Mouse (Mus musculus): Measurements from ENCODE around the gene Plcg1.

Gene Plcg1

DNA sequence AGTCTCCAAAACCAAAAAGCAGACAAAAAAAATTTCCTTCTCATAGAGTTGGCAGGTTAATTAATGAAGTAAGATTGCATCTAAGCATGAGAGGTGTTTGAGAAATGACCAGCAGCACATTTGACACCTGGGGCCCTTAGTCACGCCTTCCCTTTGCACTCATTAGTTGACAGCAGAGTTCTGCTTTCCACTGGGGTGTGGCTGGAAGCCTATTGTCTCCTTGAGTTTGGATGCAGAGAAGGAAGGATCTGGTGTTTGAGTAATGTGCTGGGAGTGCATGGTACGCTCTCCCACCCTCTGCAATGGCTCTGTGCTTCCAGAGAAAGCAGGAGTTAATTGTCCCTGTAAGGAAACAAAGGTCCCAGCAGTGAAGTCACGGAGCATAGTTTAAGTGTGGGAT is 5.4 kb downstream of the Plcg1 start:
- no peak for DNase-seq

- no peak for DNase-seq
These were observed 7.3 kb downstream of the Plcg1 start for GRCm38 (mm10) chr2:160738354-160738753.

DNA sequence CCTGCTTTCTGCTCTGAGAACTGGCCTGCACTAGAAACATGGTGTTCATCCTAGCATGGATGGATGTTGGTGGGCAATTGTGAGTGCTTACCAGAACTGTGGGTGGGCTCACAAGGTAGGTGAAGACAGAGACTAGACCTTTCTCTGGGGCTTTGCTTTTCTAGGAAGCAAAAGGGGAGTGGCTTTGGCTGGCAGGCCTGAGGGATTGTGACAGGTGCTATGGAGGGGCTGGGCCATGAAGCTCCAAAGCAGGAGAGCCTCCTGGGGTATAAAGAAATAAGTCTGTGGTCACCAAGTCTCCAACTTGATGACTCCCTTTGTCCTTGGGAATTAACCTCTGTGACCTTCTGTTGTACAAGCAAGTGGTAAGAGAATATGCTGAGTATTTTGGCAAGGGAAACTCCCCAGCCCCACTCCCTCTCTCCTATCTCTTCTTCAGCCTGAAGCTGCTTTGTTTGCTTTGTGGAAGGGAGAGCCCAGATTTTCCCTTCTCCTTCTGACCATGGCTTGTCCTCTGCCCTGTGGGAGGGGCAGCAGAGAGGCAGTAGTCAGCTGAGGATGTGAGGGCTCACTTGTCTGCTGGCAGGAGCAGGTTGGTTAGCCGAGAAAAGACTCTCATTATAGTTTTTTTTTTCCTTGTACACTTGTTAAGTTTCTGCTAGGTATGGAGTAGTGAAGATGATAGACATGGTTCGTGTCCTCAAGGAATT is 8.7 kb downstream of the Plcg1 start:
- peak; percentile 57 for DNase-seq

DNA sequence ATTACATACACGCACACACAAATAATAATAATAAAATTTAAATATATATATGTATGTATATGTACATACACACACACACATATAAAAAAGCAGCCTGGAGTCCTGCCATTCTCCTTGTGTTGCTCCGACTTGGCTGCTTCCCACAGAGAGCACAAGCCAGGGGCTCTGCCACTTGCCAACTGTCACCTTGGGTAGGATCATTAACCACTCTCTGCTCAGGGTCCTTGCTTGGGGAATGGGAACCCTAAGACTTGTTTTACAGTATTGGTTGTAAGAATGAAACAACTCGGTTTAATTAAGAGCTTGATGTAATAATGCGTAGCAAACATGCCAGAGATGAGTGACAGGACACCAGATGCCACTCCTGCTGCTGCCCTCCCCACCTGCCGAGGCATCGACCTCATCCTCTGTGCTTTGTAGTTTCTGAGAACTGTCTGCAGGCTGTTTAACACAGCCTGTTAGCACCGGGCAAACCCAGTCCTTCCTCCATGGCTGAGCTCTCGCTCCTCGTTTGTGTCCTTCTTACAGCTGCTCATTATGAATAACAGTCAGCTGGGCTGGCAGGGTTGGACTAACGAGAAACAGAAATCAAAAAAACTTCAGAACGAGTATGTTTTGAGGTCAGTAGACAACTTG is 9.5 kb downstream of the Plcg1 start:
- no peak for DNase-seq

GRCm38 (mm10) chr2:160741580-160741979 is 10.5 kb downstream of the Plcg1 start:
- DNase-seq = no peak

DNA sequence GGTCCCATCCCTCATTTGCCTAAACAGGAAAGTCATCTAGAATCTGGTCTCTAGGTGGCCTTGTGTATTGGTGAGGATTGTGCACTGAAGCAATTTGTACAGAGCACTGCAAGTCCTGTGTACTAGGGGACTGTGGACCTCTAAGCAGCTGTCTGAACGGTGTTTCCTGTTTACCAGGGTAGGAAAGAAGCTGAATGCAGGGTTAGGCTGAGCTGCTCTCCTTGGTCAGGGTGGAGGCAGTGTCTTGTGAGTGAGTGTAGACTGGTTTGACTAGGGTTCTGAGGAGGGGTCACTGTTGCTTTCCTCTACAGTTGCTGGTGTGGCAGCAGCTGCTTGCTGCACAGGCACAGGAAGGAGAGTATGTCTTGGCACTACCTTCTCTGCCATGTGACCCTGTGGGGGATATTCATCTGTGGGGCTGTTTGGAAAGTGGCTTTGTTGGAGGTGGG is 11.1 kb downstream of the Plcg1 start:
- no peak for DNase-seq

DNA sequence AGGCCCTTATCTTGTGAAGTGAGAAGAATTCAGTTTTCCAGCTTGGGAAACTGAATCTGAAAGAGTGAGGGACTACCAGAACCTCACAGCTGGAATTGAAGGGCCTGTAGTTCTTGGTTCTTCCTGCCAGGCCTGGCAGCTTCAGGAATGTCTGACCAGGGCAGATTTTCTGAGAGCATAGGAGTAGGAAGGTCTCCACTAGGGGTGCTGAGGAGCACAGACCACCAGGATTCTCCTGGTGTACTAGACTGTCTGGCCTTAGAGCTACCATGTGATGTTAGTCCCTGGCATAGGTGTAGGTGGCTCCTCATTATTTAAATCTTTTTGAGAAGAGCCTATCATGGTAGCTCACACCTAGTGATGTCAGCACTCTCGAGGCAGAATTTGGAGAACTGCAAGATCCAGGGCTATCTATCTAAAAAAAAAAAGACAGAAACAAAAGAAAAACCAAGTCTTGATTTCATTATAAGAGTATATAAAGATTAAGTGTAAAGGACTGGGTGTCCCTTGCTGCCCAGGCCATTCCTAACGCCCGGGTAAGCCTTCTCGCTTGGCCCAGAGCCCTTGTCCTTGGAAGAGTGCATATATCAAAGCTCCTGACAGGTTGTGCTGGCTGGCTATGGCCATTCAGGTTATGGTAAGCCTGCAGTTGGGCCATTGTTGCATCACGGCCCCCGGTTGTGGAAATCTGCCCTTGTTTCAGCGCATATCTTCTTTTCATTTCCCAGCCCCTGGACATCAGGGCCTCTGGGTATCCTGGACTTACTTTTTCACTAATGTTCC is 13.1 kb downstream of the Plcg1 start:
- DNase-seq = peak; percentile 79

DNA sequence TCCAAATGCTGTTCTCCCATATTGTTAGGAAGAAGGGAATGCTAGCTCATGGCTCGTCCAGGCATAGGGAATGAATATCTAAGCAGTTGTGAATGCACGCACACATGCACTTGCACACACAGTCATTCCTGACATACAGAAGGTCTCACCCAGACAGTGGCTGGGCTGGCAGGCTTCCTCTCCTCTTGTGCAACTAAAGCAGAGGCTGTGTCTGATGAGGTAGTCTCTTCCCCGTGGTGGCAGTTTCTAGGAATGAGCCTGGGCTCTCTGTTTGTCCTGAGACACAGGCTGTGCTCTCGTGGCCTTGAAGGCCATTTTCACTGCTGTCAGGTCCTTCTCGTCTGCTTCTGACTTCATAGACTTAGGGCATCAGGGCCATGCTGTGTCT is 13.7 kb downstream of the Plcg1 start:
- no peak for DNase-seq

DNA sequence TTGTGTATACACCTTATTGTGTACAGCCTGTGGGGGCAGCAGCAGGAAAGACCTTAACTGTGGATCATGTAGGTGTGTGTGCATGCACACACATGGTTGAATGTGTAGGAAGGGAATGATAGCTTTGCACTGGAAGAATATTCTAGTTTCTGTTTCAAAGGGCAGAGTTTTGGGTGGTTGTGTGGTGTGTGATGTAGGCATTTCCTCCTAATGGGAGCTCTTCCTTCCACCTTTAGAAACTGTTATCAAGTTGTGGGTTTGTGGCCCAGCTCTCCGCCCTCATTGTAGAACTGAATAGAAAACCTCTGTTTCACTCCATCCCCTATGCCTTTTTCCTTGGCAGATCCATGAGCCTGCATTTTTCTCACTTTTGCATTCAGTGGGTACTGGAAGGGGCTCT is 14.4 kb downstream of the Plcg1 start:
- no peak for DNase-seq

- no peak for DNase-seq
These were observed 15.5 kb downstream of the Plcg1 start for GRCm38 (mm10) chr2:160746637-160747036.

- DNase-seq = no peak
These were observed 16.0 kb downstream of the Plcg1 start for GRCm38 (mm10) chr2:160747075-160747474.

DNA sequence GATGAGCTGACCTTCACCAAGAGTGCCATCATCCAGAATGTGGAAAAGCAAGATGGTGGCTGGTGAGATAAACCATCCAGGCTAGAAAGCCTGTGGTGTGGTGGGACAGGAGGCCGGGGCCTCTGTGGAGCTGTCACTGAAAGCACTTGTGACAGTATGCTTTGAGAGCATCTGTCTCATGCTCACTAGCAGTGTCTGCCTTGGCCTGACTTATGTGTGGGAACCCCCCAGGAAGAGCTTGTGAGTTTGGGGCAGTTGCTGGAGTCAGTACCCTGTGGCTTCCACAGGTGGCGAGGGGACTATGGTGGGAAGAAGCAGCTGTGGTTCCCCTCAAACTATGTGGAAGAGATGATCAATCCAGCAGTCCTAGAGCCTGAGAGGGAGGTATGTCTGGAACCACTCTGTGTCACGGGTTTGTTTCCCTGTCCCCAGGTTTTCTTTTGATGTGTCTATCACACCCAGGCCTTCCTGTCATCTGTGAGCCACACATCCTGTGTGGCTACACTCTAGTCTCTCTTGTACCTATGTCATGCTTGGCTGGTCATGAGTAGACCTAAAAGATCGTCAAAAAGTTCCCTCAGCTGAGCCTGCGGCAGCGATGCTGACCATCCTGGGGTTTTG is 25.6 kb downstream of the Plcg1 start:
- DNase-seq = no peak

DNA sequence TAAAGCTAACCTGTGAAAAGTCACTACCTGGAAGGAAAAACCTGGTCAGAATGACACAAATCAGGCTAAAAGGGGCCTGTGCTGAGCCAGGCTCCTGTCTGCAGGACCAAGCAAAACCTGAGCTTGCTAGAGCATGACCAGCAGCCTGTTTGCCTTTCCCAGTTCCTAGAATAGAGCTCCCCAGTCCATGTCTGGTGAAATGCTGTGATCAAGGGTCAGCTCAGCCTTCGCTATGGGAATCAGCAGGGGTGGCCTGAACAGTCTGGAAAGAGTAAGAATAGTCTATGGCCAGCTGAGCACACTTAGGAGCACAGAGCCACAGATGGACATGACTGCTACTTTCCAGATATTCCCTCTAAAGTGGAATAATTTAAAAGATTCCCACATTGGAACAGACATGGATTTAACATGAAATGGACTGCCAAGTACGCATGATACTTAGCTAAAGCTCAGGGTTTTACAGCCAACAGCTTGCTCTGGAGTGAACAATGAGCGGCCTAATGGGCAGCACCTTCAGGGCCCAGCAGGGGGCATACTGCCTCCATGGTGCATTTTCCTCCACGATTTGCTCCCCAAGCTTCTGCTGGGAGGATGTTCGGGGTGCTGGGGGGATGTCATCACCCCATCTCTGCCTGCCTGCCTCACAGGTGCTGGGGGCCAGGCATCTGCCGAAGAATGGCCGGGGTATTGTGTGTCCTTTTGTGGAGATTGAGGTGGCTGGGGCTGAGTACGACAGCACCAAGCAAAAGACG is 29.5 kb downstream of the Plcg1 start:
- peak; percentile 72 for DNase-seq

DNA sequence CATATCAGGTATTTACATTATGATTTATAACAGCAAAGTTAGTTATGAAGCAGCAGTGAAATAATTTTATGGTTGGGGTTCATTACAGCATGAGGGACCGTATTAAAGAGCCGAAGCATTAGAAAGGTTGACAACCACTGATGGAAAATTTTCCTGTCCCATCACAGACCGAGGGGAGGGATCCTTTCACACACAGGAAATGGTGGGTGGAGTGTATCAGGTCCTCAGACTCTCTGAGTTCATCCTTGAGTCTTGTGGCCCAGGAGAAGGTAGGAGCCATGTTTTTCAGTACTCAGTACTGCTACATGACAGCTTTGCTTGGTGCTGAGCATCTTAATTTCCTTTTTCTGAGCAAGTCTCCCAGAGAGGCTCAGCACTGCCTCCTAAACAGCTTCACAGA is 32.7 kb downstream of the Plcg1 start:
- no peak for DNase-seq

GRCm38 (mm10) chr2:160764386-160764785 is 33.3 kb downstream of the Plcg1 start:
- no peak for DNase-seq

DNA sequence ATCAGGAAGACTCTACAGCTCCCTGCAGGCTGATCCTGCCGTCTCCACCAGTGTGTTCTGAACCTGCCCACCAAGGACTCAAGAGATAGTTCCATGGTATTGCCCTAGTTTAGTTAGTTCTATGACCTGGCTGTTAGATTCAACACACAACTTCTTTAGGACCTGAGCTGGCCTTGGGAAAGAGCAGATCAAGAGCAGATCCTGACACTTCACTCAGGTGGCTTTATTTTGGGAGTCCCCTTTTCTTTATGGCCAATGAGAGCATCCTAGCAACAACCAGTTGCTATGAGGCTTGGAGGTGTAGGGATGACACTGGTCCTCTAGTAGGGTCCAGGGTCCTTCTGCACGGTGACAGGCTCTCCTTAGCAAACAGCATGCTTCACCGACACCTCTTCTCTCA is 34.0 kb downstream of the Plcg1 start:
- DNase-seq = no peak

DNA sequence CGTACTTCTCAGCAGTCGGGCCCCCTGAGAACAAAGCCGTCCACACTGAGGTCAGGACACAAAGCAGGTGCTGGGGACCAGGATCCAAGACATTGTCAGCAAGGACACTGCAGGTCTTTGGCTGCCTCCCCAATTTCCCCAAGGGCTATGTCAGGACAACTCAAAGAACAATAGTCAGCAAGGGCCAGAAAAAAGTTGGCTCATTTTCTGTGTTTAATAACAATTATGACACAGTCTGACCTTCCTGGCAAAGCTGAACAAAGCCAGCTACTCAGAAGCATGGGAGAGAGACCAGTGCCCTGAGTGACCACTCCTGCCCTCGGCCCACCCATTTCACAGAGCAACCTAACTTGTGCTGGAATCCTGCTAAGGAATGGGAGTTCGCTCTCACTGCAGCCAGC is 35.3 kb downstream of the Plcg1 start:
- DNase-seq = peak; percentile 72

DNA sequence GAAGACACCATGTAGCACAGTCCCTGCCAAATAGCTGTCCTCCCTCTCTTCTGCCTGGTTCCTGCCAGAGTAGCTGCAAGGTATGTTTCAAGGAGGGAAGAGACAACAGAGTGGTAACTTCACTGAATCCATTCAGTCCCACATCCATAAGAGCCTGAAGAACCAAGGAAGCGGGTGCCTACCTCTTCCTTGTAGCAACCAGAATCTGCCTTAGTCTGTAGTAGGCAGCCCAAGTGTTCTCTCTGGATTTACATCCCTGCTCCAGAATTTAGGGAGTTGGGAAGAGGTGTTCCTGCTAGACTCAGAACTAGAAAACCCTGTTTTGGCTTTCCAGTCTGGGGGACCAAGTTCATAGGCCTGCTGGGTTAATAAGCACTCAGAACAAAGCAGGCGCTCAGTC is 36.1 kb downstream of the Plcg1 start:
- peak; percentile 41 for DNase-seq

GRCm38 (mm10) chr2:160768097-160768695 is 37.1 kb downstream of the Plcg1 start:
- no peak for DNase-seq

GRCm38 (mm10) chr2:160768997-160769396 is 37.9 kb downstream of the Plcg1 start:
- DNase-seq = no peak

- DNase-seq = no peak
These were observed 39.3 kb downstream of the Plcg1 start for GRCm38 (mm10) chr2:160770409-160770808.

- no peak for DNase-seq
These were observed 39.8 kb downstream of the Plcg1 start for GRCm38 (mm10) chr2:160770871-160771270.
